Mouse (Mus musculus) lung, embryonic 16.5 days (tissue): Measurements from ENCODE around the gene Edf1. TPM values are rescaled to one million over a fixed set of nuclear protein-coding genes. Genes with fewer than 3 reads are reported as not detected.

Experiments
- ATAC-seq: fragments of 200-750 bp; cut with Nextera tagmentation; 2 replicates; pipeline ENCODE4 v1.8.0; 2017; ENCODE audit warnings: low read depth, mild to moderate bottlenecking, moderate library complexity
- H3K27ac ChIP-seq: fragments of 300-500 bp; sonication (generic); 2 replicates; pipeline ENCODE4 v1.5.1; 2014; ENCODE audit warnings: mild to moderate bottlenecking, control low read depth, low read length
- H3K27me3 ChIP-seq: fragments of 300-500 bp; sonication (generic); 2 replicates; pipeline ENCODE4 v1.6.1; 2014; ENCODE audit warnings: low read depth, low read length, mixed read lengths; ENCODE audit not compliant: control insufficient read depth, insufficient read depth
- H3K36me3 ChIP-seq: fragments of 300-500 bp; sonication (generic); 2 replicates; pipeline ENCODE4 v1.6.1; 2014; ENCODE audit warnings: low read length; ENCODE audit not compliant: control insufficient read depth, insufficient read depth
- H3K4me1 ChIP-seq: fragments of 300-500 bp; sonication (generic); replicated peaks from 2 replicates; pipeline ENCODE4 v1.6.1; 2014; ENCODE audit warnings: low read length, mixed read lengths; ENCODE audit not compliant: control insufficient read depth, insufficient read depth
- H3K4me2 ChIP-seq: fragments of 300-500 bp; sonication (generic); 2 replicates; pipeline ENCODE4 v1.6.1; 2014; ENCODE audit warnings: low read depth, low read length, control low read depth
- H3K4me3 ChIP-seq: fragments of 300-500 bp; sonication (generic); 2 replicates; pipeline ENCODE4 v1.5.1; 2014; ENCODE audit warnings: mild to moderate bottlenecking, low read length, control low read depth
- H3K9ac ChIP-seq: fragments of 300-500 bp; sonication (generic); 2 replicates; pipeline ENCODE4 v1.6.1; 2014; ENCODE audit warnings: low read length, control low read depth
- H3K9me3 ChIP-seq: fragments of 300-500 bp; sonication (generic); 2 replicates; pipeline ENCODE4 v1.6.1; 2016; ENCODE audit warnings: low read length; ENCODE audit not compliant: control insufficient read depth
- WGBS: fragments of 180-500 bp; shearing (Covaris S2); extraction: QIAGEN DNeasy Blood & Tissue Kit; methylation state at CpG from one replicate; pipeline ENCODE4 v1.1.7; 2014; 5-methylcytosine and 5-hydroxymethylcytosine counted together
- polyA plus RNA-seq: library from polyadenylated mRNA; unstranded; fragments of >200 nt; fragmentation: Nextera tagmentation; extraction: Ambion mirVana; gene quantifications from 2 replicates; pipeline ENCODE4 v1.2.1, GENCODE M21; 2015

Edf1 gene
- polyA plus RNA-seq, 1 experiment from 2014 or later: 355 TPM

- Histone ChIP-seq H3K4me3 (peak overlapping the region; percentile 98), H3K36me3 (no peaks in the 10 kb centered on the region), H3K27ac (no peak overlapping the region; the same call in 1 of the 2 replicates), H3K9me3 (no peaks in the 10 kb centered on the region), H3K4me2 (peak overlapping the region; percentile 59), H3K9ac (peak overlapping the region; percentile 99; the same call in 1 of the 2 replicates), H3K27me3 (peaks cover 3% of the 10 kb centered on the region; the same call in 1 of the 2 replicates), H3K4me1 (peaks cover 12% of the 10 kb centered on the region)
- WGBS: 55% methylated on average over 10 of the region's 10 CpGs
- peak; percentile 29 for ATAC-seq
Observed at GRCm38 (mm10) chr2:25608671-25609070, 51.0 kb downstream of the Edf1 start.

Other genes starting within 250 kb of the Edf1 start
- gene Grin1, start 238.7 kb upstream of the Edf1 start, polyA plus RNA-seq: 0.44 and 0.84 TPM in 2 replicates
- gene Man1b1, start 225.5 kb upstream of the Edf1 start, polyA plus RNA-seq: 47.8 and 57.4 TPM in 2 replicates
- 15.9 and 18.9 TPM in 2 replicates for gene Dpp7, start 201.5 kb upstream of the Edf1 start, polyA plus RNA-seq
- 18.8 and 20.2 TPM in 2 replicates for gene Uap1l1, start 192.2 kb upstream of the Edf1 start, polyA plus RNA-seq
- 39.0 and 39.3 TPM in 2 replicates for gene Sapcd2, start 185.5 kb upstream of the Edf1 start, polyA plus RNA-seq
- 3.6 and 4.8 TPM in 2 replicates for gene Entpd2, start 162.0 kb upstream of the Edf1 start, polyA plus RNA-seq
- 31.6 and 36.5 TPM in 2 replicates for gene Npdc1, start 158.5 kb upstream of the Edf1 start, polyA plus RNA-seq
- 0.10 and 0.15 TPM in 2 replicates for gene Fut7, start 134.6 kb upstream of the Edf1 start, polyA plus RNA-seq
- gene Abca2, start 129.1 kb upstream of the Edf1 start, polyA plus RNA-seq: 4.9 and 5.4 TPM in 2 replicates
- 139 and 180 TPM in 2 replicates for gene Clic3, start 101.0 kb upstream of the Edf1 start, polyA plus RNA-seq
- 37.9 and 44.8 TPM in 2 replicates for gene Paxx, start 96.8 kb upstream of the Edf1 start, polyA plus RNA-seq
- 10.7 and 16.5 TPM in 2 replicates for gene Ptgds, start 87.8 kb upstream of the Edf1 start, polyA plus RNA-seq
- not detected in 2 replicates for gene Lcn12, start 63.9 kb upstream of the Edf1 start, polyA plus RNA-seq
- gene Fbxw5, start 57.1 kb upstream of the Edf1 start, polyA plus RNA-seq: 80.8 and 81.1 TPM in 2 replicates
- 6.5 and 7.3 TPM in 2 replicates for gene C8g, start 56.1 kb upstream of the Edf1 start, polyA plus RNA-seq
- gene Traf2, start 10.9 kb upstream of the Edf1 start, polyA plus RNA-seq: 38.2 and 39.1 TPM in 2 replicates
- gene Mamdc4, start 17.0 kb downstream of the Edf1 start, polyA plus RNA-seq: 3.1 and 8.2 TPM in 2 replicates
- 164 and 167 TPM in 2 replicates for gene Phpt1, start 17.4 kb downstream of the Edf1 start, polyA plus RNA-seq
- 0.21 TPM in 1 of 2 replicates, not detected in the other for gene Ajm1, start 23.9 kb downstream of the Edf1 start, polyA plus RNA-seq
- 60.7 and 61.8 TPM in 2 replicates for gene Rabl6, start 50.7 kb downstream of the Edf1 start, polyA plus RNA-seq
- 0.14 and 0.15 TPM in 2 replicates for gene Ccdc183, start 59.8 kb downstream of the Edf1 start, polyA plus RNA-seq
- gene Tmem141, start 64.2 kb downstream of the Edf1 start, polyA plus RNA-seq: 30.5 and 35.6 TPM in 2 replicates
- gene Fcna, start 70.2 kb downstream of the Edf1 start, polyA plus RNA-seq: 3.5 and 10.6 TPM in 2 replicates
- 0.33 TPM in 1 of 2 replicates, not detected in the other for gene Lcn8, start 95.3 kb downstream of the Edf1 start, polyA plus RNA-seq
- not detected in 2 replicates for gene Lcn5, start 100.1 kb downstream of the Edf1 start, polyA plus RNA-seq
- not detected in 2 replicates for gene Lcn6, start 118.9 kb downstream of the Edf1 start, polyA plus RNA-seq
- not detected in 2 replicates for gene Lcn10, start 124.9 kb downstream of the Edf1 start, polyA plus RNA-seq
- gene Obp2a, start 142.2 kb downstream of the Edf1 start, polyA plus RNA-seq: not detected in 2 replicates
- 60.2 and 63.4 TPM in 2 replicates for gene Bmyc, start 148.9 kb downstream of the Edf1 start, polyA plus RNA-seq
- not detected in 2 replicates for gene Obp2b, start 179.2 kb downstream of the Edf1 start, polyA plus RNA-seq
- gene Lcn3, start 207.7 kb downstream of the Edf1 start, polyA plus RNA-seq: not detected in 2 replicates
- gene Lcn11, start 219.2 kb downstream of the Edf1 start, polyA plus RNA-seq: not detected in 2 replicates
- not detected in 2 replicates for gene Gm13539, start 224.4 kb downstream of the Edf1 start, polyA plus RNA-seq